Mouse (Mus musculus): ENCODE measurements at regions not wholly inside any gene's neighbourhood (a gene's known extent, or its start where the extent isn't known, plus 50 kb on each side); places are given as distances from the start of the nearest gene placed in this dataset.

DNA sequence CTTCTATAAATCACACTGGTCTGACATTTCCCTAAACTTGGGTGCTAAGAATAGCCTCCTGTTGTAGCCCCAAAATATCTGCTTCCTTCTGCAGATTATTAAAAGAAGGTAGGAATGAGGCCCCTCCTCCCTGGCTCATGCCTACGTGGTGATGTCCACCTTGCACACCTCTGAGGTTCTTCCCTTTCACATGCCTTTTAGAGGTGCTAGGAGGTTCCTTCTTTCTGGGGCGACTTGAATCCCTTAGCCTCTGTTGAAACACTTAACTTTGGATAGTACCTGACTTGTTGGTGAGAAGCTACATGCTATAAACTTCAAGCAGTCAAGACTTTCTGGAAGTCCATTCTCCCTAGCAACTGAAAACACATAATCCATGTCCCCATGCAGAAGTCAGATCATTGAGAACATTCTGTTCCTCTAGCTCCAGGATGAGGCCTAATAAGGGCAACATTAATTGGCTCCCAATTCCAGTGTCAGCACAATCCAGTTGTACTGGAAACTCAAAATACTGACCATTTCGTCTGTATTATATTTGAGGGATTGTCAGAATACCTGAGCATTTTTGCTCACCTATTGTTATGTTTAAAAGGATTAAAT is 313.5 kb downstream of the Epha4 start:
- TF ChIP-seq POLR2A (IDR thresholded peaks at IDR 0.05; ENCODE audit: low read depth, low read length) (no peak), CTCF (IDR thresholded peaks at IDR 0.05; ENCODE audit: extremely low read depth, insufficient read depth, insufficient read length, insufficient replicate concordance) (no peak)

Data from spleen, adult 2 months (tissue).